Mouse (Mus musculus): ENCODE measurements at regions not wholly inside any gene's neighbourhood (a gene's known extent, or its start where the extent isn't known, plus 50 kb on each side); places are given as distances from the start of the nearest gene placed in this dataset.

DNA sequence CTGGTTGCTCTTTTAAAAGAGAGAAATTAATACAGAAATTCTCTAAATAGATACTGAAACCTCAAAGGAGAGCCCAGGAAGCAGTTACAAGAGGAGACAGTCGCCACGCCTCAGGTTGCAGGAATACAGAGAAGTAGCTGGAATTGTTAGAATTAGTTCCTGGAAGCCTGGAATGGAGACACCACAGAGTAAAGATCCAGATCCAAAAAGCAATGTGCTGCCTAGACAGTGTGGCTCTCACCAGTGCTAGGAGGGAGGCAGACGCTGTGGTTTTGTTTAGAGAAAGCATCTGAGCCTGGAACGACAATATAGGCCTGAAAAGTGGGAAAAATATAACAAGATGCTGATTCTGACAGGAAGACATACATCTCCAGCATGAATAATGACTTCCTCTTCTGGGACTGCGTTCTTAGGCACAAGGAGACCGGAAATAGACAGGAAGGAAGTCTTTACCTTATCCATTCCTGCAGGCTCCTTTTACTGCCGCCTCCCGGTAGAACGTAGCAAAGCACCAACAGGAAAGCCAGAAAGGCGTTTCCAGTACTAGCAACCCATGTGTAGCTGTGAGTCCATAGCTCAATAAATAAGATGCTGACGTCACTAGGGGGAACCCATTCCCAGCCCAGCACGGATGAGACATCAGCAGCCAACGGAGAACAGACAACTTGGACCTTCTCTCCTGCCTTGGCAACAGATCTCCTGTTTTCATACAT lies 59.4 kb upstream of the Sfrp2 start:
- Histone ChIP-seq H3K27me3 (no peaks in the 10 kb centered on the region), H3K4me3 (no peak overlapping the region), H3K9me3 (replicated peaks) (no peaks in the 10 kb centered on the region), H3K9ac (no peak overlapping the region), H3K4me1 (0 out of 2 replicates have a peak, but pooled peaks cover 3% of the 10 kb centered on the region), H3K27ac (no peak overlapping the region), H3K4me2 (replicated peaks) (no peak overlapping the region), H3K36me3 (no peaks in the 10 kb centered on the region)
- ATAC-seq (ENCODE audit: low FRiP score), result no peak
- WGBS, result 71% methylated on average over 13 of the region's 13 CpGs

DNA sequence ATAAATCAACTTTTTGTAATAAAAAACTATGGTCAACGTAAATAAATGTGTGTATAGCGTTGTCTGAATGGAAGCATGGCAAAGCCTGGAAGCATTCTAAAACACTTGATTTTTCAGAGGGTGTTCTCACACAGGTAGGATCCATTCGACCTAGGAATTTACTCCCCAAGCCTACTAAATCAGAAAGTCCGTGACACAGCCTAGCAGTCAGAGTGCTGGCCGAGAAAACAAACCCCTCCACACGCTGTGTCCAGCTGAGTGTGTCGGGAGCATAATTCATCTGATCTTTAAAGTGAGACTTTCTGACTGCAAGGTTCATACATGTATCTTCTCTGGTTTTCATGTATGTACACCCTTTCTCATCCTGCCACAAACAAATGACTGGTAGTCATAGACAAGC lies 58.8 kb upstream of the Sfrp2 start:
- 0 out of 2 replicates have a peak, but pooled peaks cover 3% of the 10 kb centered on the region for H3K4me1 ChIP-seq

GRCm38 (mm10) chr3:83708973-83709372 lies 57.1 kb upstream of the Sfrp2 start:
- no peak for ATAC-seq (ENCODE audit: low FRiP score)
- Histone ChIP-seq H3K27ac (no peak overlapping the region), H3K36me3 (no peaks in the 10 kb centered on the region), H3K9ac (no peak overlapping the region), H3K4me2 (replicated peaks) (no peak overlapping the region), H3K9me3 (replicated peaks) (no peaks in the 10 kb centered on the region), H3K4me3 (no peak overlapping the region), H3K27me3 (no peaks in the 10 kb centered on the region), H3K4me1 (0 out of 2 replicates have a peak, but pooled peaks cover 3% of the 10 kb centered on the region)
- 61% methylated on average over 3 of the region's 4 CpGs for WGBS

More for the DNA sequence above, 58.8 kb upstream of the Sfrp2 start:
- Histone ChIP-seq H3K27me3 (no peaks in the 10 kb centered on the region), H3K27ac (no peak overlapping the region), H3K9me3 (replicated peaks) (no peaks in the 10 kb centered on the region), H3K36me3 (no peaks in the 10 kb centered on the region), H3K4me3 (no peak overlapping the region), H3K4me2 (replicated peaks) (no peak overlapping the region), H3K9ac (no peak overlapping the region)
- no peak for ATAC-seq (ENCODE audit: low FRiP score)
- 79% methylated on average over 7 of the region's 7 CpGs for WGBS

- WGBS, result 65% methylated on average over 1 of the region's 1 CpGs
- H3K27me3 ChIP-seq, result no peaks in the 10 kb centered on the region
- H3K4me2 ChIP-seq (replicated peaks), result no peak overlapping the region
Observed at GRCm38 (mm10) chr3:83709531-83709930, 56.6 kb upstream of the Sfrp2 start.

DNA sequence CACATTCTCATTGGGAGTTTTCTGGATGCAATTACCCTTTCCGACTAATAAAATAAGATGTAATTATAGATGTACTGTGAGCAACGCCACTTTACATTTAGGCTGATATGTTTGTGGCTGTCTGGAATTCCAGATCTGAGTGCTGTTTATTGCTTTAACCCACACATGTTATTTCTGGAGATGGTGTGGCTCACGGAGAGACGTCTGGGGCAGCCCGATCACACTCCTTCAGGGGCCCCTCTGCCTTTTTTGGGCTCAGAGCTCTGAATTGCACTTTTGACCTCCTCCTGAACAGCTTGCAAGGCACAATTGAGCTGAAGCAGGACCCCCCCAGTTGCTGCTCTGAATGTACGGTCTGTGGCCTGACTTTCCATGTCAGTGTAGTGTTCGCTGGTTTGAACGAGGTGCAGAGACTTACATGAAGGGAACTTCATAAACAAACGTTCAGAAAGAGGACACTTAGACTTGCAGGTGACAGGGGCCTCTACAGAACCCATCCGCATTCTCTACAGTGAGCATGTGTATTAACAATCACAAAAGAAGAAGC lies 55.1 kb upstream of the Sfrp2 start:
- H3K36me3 ChIP-seq, result no peaks in the 10 kb centered on the region
- no peaks in the 10 kb centered on the region for H3K27me3 ChIP-seq
- H3K4me2 ChIP-seq (replicated peaks), result no peak overlapping the region
- H3K9ac ChIP-seq, result no peak overlapping the region
- H3K9me3 ChIP-seq (replicated peaks), result no peaks in the 10 kb centered on the region
- no peak overlapping the region for H3K27ac ChIP-seq
- 52% methylated on average over 10 of the region's 10 CpGs for WGBS
- ATAC-seq (ENCODE audit: low FRiP score), result no peak
- 0 out of 2 replicates have a peak, but pooled peaks cover 3% of the 10 kb centered on the region for H3K4me1 ChIP-seq
- no peak overlapping the region for H3K4me3 ChIP-seq

More at GRCm38 (mm10) chr3:83709531-83709930, 56.6 kb upstream of the Sfrp2 start:
- Histone ChIP-seq H3K4me3 (no peak overlapping the region), H3K4me1 (0 out of 2 replicates have a peak, but pooled peaks cover 3% of the 10 kb centered on the region), H3K36me3 (no peaks in the 10 kb centered on the region), H3K27ac (no peak overlapping the region), H3K9me3 (replicated peaks) (no peaks in the 10 kb centered on the region), H3K9ac (no peak overlapping the region)
- no peak for ATAC-seq (ENCODE audit: low FRiP score)

DNA sequence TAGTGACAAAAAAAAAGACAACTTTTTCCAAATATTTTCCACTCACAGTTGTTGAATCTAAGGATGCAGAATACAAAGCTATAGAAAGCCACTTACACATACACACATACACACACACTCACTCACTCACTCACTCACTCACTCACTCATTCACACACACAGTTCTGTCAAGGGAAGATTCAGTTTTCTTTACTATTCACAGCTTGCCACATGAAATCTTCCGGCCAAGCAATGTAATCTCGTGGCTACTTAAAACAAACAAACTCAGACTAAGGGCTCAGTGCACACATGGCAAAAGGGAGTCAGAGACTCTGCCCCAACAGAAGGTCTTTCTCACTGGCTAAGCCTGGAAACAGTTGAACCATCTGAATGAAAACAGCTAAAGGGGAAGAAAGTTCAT lies 53.8 kb upstream of the Sfrp2 start:
- Histone ChIP-seq H3K9me3 (replicated peaks) (no peaks in the 10 kb centered on the region), H3K27me3 (no peaks in the 10 kb centered on the region), H3K27ac (no peak overlapping the region), H3K4me1 (0 out of 2 replicates have a peak, but pooled peaks cover 3% of the 10 kb centered on the region), H3K4me3 (no peak overlapping the region), H3K9ac (no peak overlapping the region), H3K36me3 (no peaks in the 10 kb centered on the region), H3K4me2 (replicated peaks) (no peak overlapping the region)
- 77% methylated on average over 2 of the region's 2 CpGs for WGBS
- ATAC-seq (ENCODE audit: low FRiP score), result no peak

GRCm38 (mm10) chr3:83714572-83714971 lies 51.5 kb upstream of the Sfrp2 start:
- Histone ChIP-seq H3K27me3 (no peaks in the 10 kb centered on the region), H3K36me3 (no peaks in the 10 kb centered on the region), H3K4me3 (no peak overlapping the region), H3K4me1 (peaks cover 5% of the 10 kb centered on the region; the same call in 1 of the 2 replicates), H3K9ac (no peak overlapping the region), H3K27ac (no peak overlapping the region), H3K9me3 (replicated peaks) (no peaks in the 10 kb centered on the region), H3K4me2 (replicated peaks) (no peak overlapping the region)
- ATAC-seq (ENCODE audit: low FRiP score), result no peak
- 52% methylated on average over 6 of the region's 6 CpGs for WGBS
